Mouse (Mus musculus) left cerebral cortex, adult 11 months (tissue): ENCODE measurements at regions not wholly inside any gene's neighbourhood (a gene's known extent, or its start where the extent isn't known, plus 50 kb on each side); places are given as distances from the start of the nearest gene placed in this dataset.
"Not testable (repeated sequence)": the region's sequence is repeated elsewhere in the genome, so short reads cannot be mapped to it uniquely, and the experiment has no call there.

Source experiments
- DNase-seq: peaks from one replicate; pipeline ENCODE4 v3.0.0; 2022; ENCODE audit warnings: low spot score

DNA sequence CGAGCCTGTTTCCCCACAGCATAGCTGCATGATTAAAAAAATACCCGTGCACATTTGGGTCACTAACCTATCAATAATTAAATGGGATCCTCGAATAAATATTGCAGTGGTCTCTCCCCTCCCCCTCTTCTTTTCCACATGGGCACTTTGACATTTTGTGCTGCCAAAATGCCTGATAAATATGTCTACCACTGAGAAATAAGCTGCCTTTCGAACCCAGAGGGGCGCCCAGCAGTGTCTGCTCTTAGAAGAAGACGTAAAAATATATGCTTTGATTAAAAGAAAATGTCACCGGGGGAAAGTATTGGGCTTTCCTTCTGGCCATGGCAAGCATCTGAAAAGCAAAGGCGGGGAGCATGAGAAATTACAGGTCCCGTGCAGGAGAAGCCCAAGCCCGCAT is 152.6 kb upstream of the Frmd4a start:
- no peak for DNase-seq

DNA sequence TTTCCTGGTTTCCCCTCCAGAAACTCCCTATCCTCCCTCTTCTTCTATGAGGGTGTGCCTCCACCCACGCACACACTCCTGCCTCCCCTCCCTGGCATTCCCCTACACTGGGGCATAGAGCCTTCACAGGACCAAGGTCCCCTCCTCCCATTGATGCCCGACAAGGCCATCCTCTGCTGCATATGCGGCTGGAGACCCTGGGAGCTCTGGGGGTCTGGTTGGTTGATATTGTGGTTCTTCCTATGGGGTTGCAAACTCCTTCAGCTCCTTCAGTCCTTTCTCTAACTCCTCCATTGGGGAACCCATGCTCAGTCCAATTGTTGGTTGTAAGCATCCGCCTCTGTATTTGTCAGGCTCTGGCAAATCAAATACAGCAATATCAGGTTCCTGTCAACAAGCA is 150.8 kb upstream of the Frmd4a start:
- not testable (repeated sequence) for DNase-seq

DNA sequence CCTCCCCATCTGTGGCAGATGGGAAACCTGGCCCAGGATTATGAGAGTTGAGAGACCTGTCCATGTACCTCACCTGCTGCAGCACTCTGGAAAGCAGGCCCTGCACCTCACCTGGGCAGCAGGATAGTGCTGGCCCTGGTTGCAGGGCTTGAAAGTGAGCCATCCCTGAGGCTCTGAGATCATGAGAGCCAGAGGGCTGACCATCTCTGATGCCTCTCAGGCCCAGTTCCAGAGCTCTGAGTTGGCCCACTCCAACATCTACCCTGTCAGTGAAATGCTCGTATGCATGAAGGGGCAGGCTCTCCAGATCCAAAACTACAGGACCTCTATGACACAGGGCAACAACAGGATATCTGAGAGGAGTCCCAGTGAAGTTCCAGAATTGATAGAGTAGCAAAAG is 147.8 kb upstream of the Frmd4a start:
- no peak for DNase-seq

DNA sequence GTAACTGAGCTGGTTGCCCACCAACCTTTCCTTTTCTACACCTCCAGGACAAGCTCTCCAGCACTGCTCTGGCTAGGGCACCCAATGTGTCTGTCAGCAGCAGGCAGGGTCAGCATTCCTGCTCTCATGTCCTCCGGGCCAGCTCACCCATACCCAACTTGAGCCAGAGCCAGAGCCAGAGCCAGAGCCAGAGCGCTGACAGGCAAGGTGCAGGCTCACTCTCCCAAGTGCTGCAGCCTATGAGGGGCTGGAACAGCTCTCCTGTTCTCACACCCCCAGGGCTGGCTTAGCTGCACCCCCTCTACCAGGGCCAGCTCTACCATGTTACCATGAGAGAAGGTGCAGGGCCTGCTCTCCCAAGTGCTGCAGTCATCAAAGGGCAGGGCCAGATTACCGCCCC is 145.8 kb upstream of the Frmd4a start:
- DNase-seq, result no peak

DNA sequence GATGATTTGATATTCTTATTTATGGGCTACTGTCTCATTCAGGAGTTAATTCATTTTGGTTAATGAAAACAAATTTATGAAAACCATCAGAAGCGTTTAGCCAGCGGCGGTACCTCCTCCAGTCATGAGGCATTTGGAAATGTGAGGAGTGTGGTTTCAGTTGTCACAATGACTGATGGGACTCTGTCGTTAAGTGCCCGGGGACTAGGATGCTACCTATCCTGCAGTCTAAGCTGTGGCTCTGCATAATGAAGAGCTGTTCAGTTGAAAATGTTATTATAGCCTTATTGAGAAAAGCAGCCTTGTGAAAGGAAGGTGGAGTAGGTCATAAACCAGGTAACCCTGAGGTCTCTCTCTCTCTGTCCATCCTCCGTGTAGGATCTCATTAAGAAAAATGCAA is 130.5 kb upstream of the Frmd4a start:
- DNase-seq, result no peak

- no peak for DNase-seq
These were observed 129.6 kb upstream of the Frmd4a start for GRCm38 (mm10) chr2:3887845-3888433.

- DNase-seq, result no peak
These were observed 128.1 kb upstream of the Frmd4a start for GRCm38 (mm10) chr2:3889381-3889780.

- DNase-seq, result no peak
These were observed 127.1 kb upstream of the Frmd4a start for GRCm38 (mm10) chr2:3890462-3890861.

- no peak for DNase-seq
These were observed 110.5 kb upstream of the Frmd4a start for GRCm38 (mm10) chr2:3907026-3907425.

- DNase-seq, result no peak
These were observed 109.3 kb upstream of the Frmd4a start for GRCm38 (mm10) chr2:3908192-3908591.

DNA sequence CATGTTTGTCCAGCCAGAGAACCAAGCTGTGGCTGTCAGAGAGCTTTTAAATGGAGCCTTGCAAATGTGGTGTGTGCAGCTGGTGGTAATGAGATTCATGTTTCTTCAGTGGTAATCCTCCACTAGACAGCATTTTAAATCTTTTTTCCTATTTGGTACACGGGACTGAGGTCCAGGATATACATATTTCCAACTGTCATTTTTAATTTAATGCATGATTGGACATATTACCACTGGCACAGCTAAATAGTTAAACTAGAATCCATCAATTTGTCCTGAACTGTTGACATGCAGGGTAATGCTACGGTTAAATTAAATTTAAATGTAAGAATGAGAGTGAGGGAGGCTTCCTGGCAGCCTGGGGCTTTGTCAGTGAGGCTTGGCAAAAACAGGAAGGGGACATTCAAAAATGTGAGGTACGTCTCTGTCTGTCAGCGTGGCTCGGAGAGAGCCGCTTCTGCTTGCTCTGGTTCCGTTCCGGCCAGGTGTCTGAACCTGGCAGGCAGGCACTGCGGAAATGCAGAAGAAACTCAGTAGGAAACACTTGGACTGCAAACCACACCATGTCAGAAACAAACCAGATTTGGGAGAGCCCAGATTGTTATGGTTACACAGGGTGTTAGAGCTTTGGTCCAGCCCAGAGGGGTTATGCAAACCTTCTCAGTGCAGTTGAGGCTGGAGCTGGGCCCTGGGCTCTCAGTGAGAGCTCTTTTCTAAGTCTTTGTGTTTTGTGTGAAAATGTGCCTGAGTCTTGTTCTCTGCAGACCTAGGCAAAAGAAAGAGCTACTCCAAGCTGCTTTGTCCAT is 107.2 kb upstream of the Frmd4a start:
- no peak for DNase-seq

- DNase-seq, result no peak
These were observed 102.4 kb upstream of the Frmd4a start for GRCm38 (mm10) chr2:3915141-3915540.

DNA sequence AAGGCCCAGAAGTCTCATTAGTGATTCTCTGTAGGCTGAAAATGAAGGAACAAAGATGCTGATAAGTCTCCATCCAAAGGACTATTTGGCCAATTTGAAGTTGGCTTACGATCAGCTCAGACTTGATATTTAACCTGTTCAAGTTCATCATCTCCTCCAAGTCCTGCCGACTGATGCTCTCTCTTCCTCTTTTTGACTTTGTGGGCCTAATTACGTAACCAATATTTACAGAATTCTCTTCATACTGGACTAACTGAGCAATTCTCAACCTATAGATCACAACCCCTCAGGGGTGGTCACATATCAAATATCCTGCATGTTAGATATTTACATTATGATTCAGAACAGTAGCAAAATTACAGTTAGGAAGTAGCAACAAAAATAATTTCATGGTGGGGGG is 101.2 kb upstream of the Frmd4a start:
- no peak for DNase-seq

DNA sequence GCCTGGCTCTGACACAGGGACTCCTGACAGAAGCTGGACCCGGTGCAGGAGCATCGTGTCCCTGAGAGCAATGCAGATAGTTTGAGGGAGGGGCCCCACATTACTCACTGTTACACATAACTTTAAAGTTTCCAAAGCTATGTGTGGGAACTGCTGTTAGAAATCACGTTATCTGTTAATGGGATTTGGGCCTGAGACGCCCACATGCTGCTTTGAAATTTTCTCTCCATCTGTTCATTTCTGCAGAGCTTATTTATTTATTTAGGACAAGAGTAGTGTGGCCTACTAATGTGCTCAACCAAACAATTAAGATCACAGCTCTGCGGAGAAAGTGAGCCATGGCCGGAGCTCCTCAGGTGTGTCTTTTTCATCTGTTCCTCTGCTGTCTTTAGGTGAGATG is 99.4 kb upstream of the Frmd4a start:
- DNase-seq, result no peak

DNA sequence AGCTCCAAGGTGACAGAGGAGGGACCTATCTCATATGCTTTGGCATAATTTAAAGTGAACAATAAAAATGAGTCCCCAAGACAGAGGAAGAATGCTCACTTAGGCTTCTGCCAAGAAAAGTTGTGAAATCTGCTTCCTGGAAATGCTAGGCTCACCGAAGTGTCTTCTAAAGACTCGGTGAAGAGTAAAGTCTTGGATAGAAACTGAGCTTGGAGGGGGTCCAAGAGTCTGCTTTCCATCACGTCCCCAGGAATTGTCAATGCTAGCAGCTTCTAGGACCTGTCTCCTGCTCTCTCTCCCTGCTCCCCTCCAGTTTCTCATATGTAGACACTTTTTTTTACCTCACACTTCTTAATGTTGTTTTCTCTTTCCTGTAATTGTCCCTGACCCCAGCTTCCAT is 97.6 kb upstream of the Frmd4a start:
- DNase-seq, result no peak

DNA sequence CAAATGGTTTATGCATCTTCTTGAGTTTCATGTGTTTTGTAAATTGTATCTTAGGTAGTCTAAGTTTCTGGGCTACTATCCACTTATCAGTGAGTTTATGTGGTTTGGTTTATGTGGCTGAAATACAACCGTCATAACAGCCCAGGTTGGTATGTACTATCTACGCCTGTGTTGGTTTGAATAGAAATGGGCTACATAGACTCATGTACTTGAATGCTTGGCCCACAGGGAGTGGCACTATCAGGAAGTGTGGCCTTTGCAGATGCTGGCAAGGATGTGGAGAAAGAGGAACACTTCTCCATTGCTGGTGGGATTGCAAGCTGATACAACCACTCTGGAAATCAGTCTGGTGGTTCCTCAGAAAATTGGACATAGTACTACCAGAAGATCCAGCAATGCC is 96.4 kb upstream of the Frmd4a start:
- not testable (repeated sequence) for DNase-seq

- no peak for DNase-seq
These were observed 94.8 kb upstream of the Frmd4a start for GRCm38 (mm10) chr2:3922739-3923138.

- DNase-seq, result no peak
These were observed 92.8 kb upstream of the Frmd4a start for GRCm38 (mm10) chr2:3924696-3925095.

- no peak for DNase-seq
These were observed 92.3 kb upstream of the Frmd4a start for GRCm38 (mm10) chr2:3925199-3925598.

GRCm38 (mm10) chr2:3926129-3926528 is 91.4 kb upstream of the Frmd4a start:
- DNase-seq, result no peak

DNA sequence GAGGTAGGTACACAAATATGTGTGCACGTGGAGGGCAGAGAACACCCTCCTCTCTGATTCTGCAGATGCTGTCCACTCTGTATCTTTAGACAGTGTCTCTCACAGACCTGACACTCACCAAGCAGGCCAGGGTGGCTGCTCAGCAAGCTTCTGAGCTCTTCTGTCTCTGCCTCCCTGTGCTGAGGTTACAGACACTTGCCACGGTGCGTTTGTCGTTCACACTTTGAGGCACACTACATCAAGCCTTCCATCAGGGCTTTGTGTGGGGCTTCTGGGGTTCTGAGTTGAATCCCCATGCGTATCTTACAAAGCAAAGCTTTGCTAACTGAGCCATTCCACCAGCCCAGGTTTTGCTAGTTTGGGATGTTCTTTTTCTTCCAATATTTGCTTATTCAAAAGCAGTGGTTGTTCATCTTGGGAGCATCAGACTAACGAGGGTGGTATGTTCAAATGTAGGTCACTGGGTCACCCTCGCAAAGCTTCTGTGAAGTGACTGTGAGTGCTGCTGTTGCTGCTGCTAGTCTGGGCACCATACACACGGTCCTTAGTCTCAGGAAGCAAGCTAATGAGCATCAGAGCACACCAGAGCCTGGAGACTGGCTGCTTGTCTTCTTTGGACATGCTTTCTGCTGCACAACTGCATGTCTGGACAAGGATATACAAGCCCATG is 90.2 kb upstream of the Frmd4a start:
- no peak for DNase-seq

GRCm38 (mm10) chr2:3927853-3928252 is 89.7 kb upstream of the Frmd4a start:
- no peak for DNase-seq

DNA sequence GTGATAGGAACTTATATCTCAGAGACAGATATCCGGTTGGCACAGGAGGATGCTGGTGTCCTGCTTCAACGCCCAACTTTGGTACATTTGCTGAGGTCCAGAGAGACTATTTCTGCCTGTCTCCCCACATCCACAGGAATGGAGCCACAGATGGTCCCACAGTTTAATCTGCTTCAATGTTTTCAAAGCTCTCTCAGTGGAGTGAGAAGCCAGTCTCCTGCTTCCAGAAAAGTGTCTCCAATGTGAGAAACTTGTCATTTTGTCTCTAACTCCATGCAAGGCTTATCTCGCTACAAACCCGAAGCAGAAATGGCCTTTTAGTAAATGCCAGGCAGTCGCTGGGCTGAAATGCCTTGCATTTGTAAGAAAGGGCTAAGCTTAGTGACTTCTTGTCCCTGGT is 86.9 kb upstream of the Frmd4a start:
- no peak for DNase-seq
